Mouse (Mus musculus) embryonic stem cell, embryonic (primary cell): ENCODE measurements around the gene Sptb.

ENCODE experiments used
- CTCF ChIA-PET, 4 experiments: fragments of 300-600 bp in 2 of 4; fragments of 350-600 bp in 2 of 4; sonication (Branson Sonifier 250); formaldehyde crosslinking; loops; one replicate each; lab custom pipeline; 2022; ENCODE audit warnings: inconsistent platforms in 2 of 4; lab: Charles Lee
- POLR2A ChIA-PET, 4 experiments: fragments of 300-600 bp in 2 of 4; fragments of 350-600 bp in 2 of 4; sonication (Branson Sonifier 250); formaldehyde crosslinking; loops; one replicate each; lab custom pipeline; 2022; ENCODE audit warnings: antibody characterized with exemption in 4 of 4, inconsistent platforms in 1 of 4; lab: Charles Lee

Gene Sptb

DNA sequence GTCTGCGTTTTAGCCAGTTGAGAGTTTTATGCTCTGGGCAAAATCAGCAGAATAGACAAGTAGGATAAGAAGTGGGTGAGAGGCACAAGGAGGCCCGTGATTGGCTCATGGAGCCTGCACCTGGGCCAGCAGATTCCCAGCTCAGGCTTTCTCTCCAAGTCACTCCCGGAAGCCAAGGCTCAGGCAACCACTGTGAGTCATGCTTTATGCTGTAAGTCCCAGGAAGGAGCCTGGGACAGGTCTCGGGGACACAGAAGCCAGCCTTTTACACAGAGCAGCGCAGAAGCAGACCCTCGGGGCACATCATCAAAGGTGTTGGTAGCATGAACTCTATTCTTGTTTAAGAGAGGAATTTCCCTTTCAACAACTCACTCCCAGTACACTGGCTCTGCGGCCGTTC lies 69.7 kb downstream of the Sptb start:
- ChIA-PET CTCF (interaction anchor here in 1 of 4 experiments (1.0 to 1.6 kb wide), 2 partner anchors 9 to 112 kb away, joined by 3 to 4 read pairs; no protein-coding TSS in a partner anchor), POLR2A (no interaction called here)

DNA sequence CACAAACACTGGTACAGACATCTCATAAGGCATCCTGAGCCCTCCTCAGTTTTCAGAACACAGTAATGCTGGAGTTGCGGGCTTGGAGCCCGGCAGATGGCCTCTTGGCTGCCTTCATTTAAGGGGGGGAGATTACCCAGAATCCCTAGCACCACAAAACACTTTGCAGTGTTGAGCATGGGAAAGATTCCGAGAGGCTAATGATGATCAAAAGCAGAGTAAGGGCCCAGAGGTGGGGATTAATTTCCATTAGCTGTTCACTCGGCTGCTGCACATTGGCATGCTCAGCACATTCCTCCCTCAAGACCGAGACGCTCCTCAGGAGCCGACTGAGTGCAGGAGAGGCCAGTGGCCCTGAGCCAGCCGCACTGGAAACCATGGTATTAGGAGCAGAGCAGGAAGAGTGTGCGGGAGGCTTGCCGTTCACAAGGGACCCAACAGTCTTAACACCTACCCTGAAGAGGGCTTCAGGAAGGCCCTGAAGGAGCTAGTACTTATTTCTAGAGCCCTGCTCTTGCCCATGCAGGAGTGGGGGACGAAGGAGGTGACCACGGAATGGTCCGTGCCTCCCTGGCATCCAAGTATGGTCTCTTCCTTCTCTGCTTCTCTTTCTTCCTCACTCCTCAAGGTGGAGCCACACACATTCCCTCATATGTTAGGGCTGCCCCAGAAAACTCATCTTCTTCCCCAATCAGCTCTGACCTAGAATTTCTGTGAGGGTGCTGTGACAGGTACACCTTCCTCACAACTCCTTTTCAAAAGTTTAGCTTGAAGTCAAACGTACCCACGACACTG lies 75.3 kb downstream of the Sptb start:
- POLR2A ChIA-PET, result interaction anchor here in 1 of 4 experiments (0.8 kb wide), 1 partner anchor 59 kb away, joined by 3 read pairs; no protein-coding TSS in a partner anchor
- CTCF ChIA-PET, result interaction anchor here in 1 of 4 experiments (0.6 kb wide), 1 partner anchor 71 kb away, joined by 6 read pairs; no protein-coding TSS in a partner anchor

DNA sequence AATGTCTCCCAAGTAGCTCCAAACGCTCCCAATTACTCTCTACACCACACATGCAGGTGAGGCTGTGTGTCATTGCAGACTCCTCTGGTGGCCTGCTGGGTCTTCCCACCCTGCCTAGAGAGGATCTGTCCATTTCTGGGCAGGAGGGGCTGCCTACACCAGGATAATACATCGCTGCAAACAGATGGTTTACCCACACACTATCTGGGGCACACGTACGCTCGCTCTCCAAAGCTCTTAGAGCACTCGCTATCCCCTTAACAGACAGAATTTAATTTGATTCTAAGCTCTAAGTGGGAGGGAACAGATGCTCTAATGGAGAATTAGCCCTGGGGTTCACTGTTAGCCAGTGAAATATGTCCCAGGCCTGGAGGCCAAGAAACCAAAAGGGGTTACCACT lies 87.0 kb downstream of the Sptb start:
- POLR2A ChIA-PET, result interaction anchor here in 1 of 4 experiments (0.8 to 1.0 kb wide), 2 partner anchors 8 to 10 kb away, joined by 3 read pairs; no protein-coding TSS in a partner anchor
- CTCF ChIA-PET, result interaction anchor here in 2 of 4 experiments (0.8 to 1.3 kb wide), 2 partner anchors 127 to 129 kb away, joined by 3 to 5 read pairs; no protein-coding TSS in a partner anchor

DNA sequence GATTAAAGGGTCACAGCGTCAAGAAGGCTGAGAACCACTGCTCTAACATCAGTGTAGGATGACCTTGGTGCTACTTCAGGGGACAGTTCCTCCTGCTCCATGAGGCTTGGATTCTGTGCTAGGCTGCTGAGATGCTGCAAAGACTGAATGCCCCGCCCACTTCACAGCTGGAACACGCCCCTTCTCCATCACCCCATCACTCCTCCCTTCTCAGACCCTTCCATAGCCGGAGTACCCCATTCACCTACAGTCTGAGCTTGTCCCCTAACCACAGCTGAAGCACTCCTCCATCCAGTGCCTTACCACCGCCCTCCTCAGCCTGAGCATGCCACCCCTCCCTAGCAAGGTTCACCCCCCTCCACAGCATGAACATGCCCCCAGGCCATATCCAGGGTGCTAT lies 90.5 kb downstream of the Sptb start:
- POLR2A ChIA-PET, result no interaction called here
- CTCF ChIA-PET, result interaction anchor here in 1 of 4 experiments (0.8 kb wide), 1 partner anchor 133 kb away, joined by 3 read pairs; no protein-coding TSS in a partner anchor

DNA sequence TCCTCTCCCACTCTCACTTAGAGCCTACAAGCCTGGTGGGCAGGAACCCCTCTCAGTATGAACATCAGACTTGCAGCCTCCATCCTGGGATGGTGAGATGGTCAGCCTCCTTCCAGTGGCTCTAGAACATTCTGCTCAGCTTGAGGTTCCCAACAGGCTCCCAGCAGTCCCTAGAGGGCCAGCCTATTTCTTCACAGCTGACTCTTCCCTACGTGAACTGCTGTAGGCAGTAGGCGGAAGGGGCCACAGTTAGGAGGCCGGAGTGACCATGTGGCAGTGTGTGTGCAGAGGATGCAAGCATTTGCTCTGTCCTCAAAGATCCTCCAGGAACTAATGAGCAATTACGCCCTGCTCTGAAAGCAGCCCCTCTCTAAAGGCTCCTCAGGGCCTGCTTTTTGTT lies 92.2 kb downstream of the Sptb start:
- ChIA-PET CTCF (interaction anchor here in 1 of 4 experiments (1.1 kb wide), 1 partner anchor 24 kb away, joined by 3 read pairs; no protein-coding TSS in a partner anchor), POLR2A (interaction anchor here in 2 of 4 experiments (0.7 kb wide), 2 partner anchors 44 to 214 kb away, joined by 3 read pairs; partner anchors contain the start of gene Hspa2 (in 1 of the 2))

DNA sequence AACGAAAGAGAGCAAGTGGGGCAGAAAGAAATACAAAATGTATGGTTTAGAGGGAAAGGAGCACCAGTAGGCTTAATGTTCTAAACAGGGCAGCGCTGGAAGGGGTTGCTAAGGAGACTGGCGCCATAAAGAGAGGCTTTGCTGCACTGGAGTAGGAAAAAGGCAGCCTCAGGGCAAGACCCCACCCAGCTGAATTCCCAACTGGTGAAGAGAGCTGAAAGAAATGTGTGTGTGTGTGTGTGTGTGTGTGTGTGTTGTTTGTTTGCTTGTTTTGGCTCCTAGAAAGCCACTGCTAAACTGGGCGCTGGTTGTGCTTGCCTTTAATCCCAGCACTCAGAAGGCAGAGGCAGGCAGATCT lies 94.8 kb downstream of the Sptb start:
- POLR2A ChIA-PET, result interaction anchor here in 1 of 4 experiments (0.6 to 1.4 kb wide), 2 partner anchors 19 to 209 kb away, joined by 3 to 5 read pairs; no protein-coding TSS in a partner anchor
- CTCF ChIA-PET, result interaction anchor here in 1 of 4 experiments (0.8 kb wide), 1 partner anchor 222 kb away, joined by 3 read pairs; no protein-coding TSS in a partner anchor

DNA sequence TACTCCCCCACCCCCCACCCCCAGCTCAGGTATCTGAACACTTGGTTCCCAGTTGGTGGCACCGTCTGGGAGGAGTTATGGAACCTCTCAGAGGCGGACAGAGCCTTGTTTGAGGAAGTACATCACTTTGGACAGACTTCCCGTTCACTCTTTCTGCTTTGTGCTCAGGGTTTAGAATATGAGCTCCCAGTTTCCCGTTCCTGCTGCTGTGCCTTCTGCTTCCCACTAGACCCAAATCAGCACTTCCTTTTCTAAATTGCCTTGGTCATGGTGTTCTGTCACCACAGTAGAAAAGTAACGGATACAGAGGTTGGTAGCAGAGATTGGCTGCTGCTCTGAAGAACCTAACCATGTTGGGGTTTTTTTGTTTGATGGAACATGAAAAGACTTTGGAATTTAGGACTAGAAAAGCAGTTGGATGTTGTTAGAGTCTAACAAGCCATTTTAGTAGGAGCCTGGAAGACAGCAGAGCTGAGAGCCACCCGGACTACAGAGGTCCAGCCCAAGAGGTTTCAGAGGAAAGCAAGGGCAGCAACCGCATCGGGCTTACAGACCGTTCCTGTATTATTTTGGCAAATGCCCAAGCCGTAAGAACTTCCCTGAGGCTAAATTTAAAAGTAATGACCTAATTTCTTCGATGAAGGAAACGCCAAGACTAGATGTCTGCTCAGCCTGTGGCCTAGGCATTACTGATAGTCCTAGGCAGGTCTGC lies 95.3 kb downstream of the Sptb start:
- POLR2A ChIA-PET, result interaction anchor here in 1 of 4 experiments (1.4 kb wide), 1 partner anchor 19 kb away, joined by 5 read pairs; no protein-coding TSS in a partner anchor
- CTCF ChIA-PET, result interaction anchor here (0.8 to 2.0 kb wide), 5 partner anchors 9 to 25 kb away, joined by 3 to 5 read pairs (median 3); no protein-coding TSS in a partner anchor

DNA sequence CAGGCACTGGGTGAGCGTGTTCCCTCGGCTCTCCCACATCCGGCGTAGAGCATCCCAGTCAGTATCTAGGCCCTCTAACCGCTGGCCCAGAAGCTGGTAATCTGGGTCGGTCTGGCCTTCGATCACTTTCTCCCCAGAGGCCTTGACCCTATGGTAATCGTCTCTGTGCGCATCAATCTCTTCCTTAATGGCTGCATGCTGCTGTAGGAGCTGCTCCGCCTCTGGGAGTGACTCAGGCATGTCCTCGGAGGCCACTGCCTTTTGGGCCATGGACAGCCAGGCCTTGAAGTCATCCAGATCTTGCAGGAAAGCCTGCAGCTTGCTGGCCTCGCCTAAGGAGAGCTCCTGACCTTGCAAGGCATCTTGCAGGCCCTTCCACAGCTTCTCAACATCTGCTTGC lies 97.7 kb downstream of the Sptb start:
- CTCF ChIA-PET, result interaction anchor here in 1 of 4 experiments (1.6 kb wide), 1 partner anchor 16 kb away, joined by 7 read pairs; no protein-coding TSS in a partner anchor
- POLR2A ChIA-PET, result interaction anchor here in 3 of 4 experiments (0.5 to 1.3 kb wide), 7 partner anchors 10 to 334 kb away, joined by 3 to 6 read pairs (median 4); no protein-coding TSS in a partner anchor

DNA sequence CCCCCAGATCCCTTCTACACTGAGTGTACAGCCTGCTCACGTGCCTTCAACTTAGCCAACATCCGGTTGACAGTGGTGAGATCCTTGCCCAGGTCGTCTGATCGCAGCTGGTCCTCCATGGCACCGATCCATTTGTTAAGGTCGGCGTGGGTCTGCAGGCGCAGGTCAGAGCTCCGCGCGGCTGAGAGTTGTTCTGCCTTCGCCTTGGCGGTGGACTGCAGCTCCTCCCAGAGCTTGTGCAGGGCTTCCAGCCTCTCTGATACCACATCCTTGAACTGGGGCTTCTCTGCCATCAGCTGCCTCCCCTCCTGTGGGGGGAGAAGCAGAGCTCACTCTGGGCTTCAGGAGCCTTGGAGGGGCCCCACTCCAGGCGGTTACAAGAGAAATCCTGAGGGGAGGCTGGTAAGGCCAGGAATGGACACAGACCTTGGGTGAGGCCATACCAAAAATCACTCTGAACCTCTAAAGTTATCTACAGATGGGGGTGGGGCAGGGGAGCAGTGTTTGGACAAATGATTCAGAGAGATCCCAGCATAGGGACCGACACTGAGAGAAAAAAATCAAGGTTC lies 101.3 kb downstream of the Sptb start:
- ChIA-PET CTCF (interaction anchor here (0.5 to 1.9 kb wide), 11 partner anchors 11 to 297 kb away, joined by 3 to 5 read pairs (median 4); no protein-coding TSS in a partner anchor), POLR2A (interaction anchor here in 3 of 4 experiments (0.5 to 1.5 kb wide), 6 partner anchors 9 to 929 kb away, joined by 3 to 5 read pairs (median 3); partner anchors contain the start of gene Ppp1r36 (in 1 of the 3))

DNA sequence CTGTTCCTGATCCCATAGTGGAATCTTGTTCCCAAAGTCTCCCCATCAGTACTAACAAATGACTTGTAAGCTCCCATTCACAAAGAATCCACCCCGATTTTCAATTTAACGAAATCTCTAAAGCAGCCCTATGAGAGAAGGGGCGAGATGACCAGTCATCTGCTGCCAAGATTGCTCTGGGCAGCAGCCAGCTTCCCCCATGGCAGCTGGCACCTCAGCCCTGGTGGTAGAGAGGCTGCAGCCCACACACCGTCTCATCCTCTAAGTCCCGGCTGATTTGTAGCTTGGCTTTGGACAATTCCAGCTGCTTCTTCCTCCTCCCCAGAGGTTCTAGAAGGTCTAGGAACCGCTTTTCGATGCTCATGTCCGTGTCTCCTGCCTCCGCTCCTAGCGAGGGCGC lies 102.1 kb downstream of the Sptb start:
- CTCF ChIA-PET, result interaction anchor here in 2 of 4 experiments (0.6 to 1.9 kb wide), 9 partner anchors 10 to 196 kb away, joined by 3 to 4 read pairs (median 4); no protein-coding TSS in a partner anchor
- POLR2A ChIA-PET, result interaction anchor here in 3 of 4 experiments (0.6 to 1.5 kb wide), 5 partner anchors 8 to 271 kb away, joined by 3 to 5 read pairs (median 3); partner anchors contain the start of gene Ppp1r36 (in 1 of the 3)

DNA sequence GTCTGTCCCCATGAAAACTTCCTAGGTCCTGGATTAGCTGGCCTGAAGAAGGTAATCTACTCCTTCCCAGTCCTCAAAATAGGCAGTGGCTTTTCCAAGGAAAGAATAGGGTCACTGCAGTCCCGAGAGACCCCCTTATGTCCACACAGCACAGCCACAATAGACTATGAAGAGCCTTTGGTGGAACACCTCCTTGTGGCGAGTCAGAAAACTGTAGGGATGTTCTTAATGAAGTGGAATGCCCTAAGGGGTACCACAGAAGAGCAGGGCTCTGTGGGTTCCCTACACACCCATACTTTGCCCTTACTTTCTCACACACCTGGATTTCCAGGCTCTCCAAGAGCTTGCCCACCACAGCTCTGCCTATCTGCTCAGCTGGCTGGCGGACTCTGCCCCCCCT lies 104.5 kb downstream of the Sptb start:
- POLR2A ChIA-PET, result interaction anchor here in 1 of 4 experiments (0.9 to 1.6 kb wide), 5 partner anchors 10 to 79 kb away, joined by 3 to 6 read pairs (median 3); no protein-coding TSS in a partner anchor
- CTCF ChIA-PET, result interaction anchor here (0.5 to 2.0 kb wide), 18 partner anchors 8 to 231 kb away, joined by 3 to 8 read pairs (median 4); no protein-coding TSS in a partner anchor

DNA sequence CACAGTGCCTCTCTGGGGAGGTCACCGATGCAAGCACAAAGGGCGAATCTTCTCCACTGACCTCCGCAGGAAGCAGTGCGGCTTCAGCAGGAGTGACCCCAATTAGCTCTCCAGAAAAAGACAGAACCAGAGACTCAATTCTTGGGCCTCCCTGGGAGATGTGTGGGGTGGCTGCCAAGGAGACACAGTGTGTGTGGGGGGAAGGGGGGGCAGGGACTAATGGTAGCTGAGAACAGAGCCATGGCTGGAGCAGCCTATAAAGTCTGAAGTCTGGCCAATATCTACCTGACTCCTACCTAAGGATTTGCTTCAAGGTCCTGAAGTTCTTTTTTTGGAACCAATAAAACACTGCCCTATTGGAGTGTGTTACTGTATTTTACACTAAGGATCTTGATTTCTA lies 105.8 kb downstream of the Sptb start:
- CTCF ChIA-PET, result interaction anchor here in 2 of 4 experiments (1.1 to 1.8 kb wide), 4 partner anchors 13 to 109 kb away, joined by 3 to 6 read pairs (median 4); no protein-coding TSS in a partner anchor
- POLR2A ChIA-PET, result no interaction called here

DNA sequence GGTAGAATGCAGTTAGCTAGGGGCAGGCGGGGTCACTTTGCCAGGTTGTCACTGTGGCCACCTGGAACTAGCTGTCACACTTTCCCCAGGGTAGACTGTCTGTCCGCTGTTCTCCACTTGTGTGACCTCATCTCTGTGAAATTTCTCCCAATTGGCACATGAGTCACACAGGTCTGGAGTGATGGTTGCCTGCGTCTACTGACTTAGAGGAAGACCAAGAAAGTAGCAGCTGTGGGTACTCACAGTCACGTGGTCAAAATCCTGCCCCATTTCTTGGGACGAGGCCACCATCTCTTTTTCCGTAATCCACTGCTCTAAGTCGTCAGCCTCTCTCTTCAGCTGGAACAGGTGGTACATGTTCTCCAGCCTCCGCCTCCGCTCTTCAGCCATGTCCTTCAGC lies 106.6 kb downstream of the Sptb start:
- POLR2A ChIA-PET, result interaction anchor here in 1 of 4 experiments (1.1 to 1.2 kb wide), 2 partner anchors 24 to 146 kb away, joined by 3 read pairs; no protein-coding TSS in a partner anchor
- CTCF ChIA-PET, result interaction anchor here in 2 of 4 experiments (0.6 to 1.8 kb wide), 6 partner anchors 11 to 160 kb away, joined by 3 to 6 read pairs (median 4); no protein-coding TSS in a partner anchor

DNA sequence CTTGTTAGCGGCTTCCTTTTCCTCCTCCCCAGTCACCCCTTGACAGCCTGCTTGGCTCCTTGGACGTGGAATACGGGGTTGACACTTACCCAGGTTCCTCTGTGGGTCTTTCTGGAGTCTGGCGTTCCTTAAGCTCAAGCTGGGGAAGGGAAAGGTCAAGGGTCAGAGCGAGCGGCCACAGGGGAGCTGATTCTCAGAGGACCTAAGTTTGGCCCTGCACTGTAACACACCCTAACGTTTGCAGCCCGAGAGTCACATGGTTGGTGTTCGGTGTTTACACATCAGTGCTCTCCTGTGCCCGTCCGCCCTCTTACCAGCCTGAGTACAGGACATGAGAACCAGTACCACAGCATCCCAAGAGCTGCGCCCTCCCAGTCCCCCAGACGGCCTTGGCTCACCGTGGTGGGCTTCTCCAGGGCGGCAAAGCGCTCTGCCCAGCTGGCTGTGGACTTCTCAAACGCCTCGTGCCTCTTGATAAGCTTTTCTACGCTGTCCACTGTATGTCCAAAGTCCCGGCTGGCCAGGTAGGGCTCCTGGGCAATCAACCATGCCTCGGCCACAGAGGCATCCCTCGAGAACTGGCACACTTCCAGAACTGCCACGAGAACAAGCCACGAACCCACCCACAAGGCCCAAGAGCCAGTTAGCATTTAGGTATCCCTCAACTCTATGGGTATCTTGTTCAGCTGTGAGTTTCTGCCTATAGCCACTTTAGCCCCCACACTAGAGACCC lies 112.0 kb downstream of the Sptb start:
- ChIA-PET POLR2A (interaction anchor here in 3 of 4 experiments (0.6 to 0.9 kb wide), 4 partner anchors 15 to 839 kb away, joined by 3 to 4 read pairs (median 3); partner anchors contain the start of gene Hspa2 (in 1 of the 3)), CTCF (interaction anchor here (0.6 to 1.6 kb wide), 10 partner anchors 8 to 206 kb away, joined by 3 to 5 read pairs (median 4); no protein-coding TSS in a partner anchor)

DNA sequence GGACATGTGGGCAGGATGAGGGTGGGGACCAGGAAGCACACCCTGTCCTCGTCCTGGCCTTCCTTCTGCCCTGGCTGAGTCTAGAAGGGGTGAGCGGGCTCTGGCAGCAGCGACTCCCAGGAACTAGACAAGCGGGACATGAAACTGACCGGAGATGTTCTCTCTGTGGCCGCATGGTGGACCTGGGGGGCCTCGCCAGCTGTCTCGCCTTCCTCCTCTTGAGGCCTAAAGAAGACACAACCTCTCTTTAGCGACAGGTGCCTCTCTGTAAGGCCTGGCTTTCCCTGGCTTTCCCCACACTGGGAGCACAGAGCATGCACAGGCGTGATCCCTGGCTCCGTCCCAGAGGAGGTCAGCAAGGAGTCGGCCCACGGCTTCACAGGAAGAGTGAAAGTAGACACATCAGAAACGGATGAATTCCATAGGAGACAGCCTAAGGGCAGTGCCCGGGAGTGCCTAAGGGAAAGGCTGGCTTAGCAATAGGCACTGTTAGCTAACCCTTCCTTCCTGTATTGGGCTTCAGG lies 112.7 kb downstream of the Sptb start:
- POLR2A ChIA-PET, result interaction anchor here in 2 of 4 experiments (0.6 to 0.9 kb wide), 2 partner anchors 194 to 838 kb away, joined by 3 to 4 read pairs; partner anchors contain the start of gene Hspa2 (in 1 of the 2)
- CTCF ChIA-PET, result interaction anchor here (0.6 to 1.6 kb wide), 8 partner anchors 8 to 155 kb away, joined by 3 to 5 read pairs (median 4); no protein-coding TSS in a partner anchor
